Mouse (Mus musculus) heart, embryonic 10.5 days (tissue): ENCODE measurements at regions not wholly inside any gene's neighbourhood (a gene's known extent, or its start where the extent isn't known, plus 50 kb on each side); places are given as distances from the start of the nearest gene placed in this dataset.

Experiments used
- DNase-seq: peaks from one replicate; pipeline ENCODE4 v3.0.0-alpha.2; 2017; ENCODE audit warnings: low spot score
- H3K27ac ChIP-seq: fragments of 300-500 bp; sonication (generic); 2 replicates; pipeline ENCODE4 v1.5.1; 2016; ENCODE audit warnings: mild to moderate bottlenecking
- H3K27me3 ChIP-seq: fragments of 300-500 bp; sonication (generic); 2 replicates; pipeline ENCODE4 v1.6.1; 2016; ENCODE audit warnings: mild to moderate bottlenecking; ENCODE audit not compliant: poor library complexity, insufficient read depth, severe bottlenecking
- H3K36me3 ChIP-seq: fragments of 300-500 bp; sonication (generic); 2 replicates; pipeline ENCODE4 v1.6.1; 2016; ENCODE audit warnings: mild to moderate bottlenecking, moderate library complexity
- H3K4me1 ChIP-seq: fragments of 300-500 bp; sonication (generic); 2 replicates; pipeline ENCODE4 v1.6.1; 2016; ENCODE audit warnings: mild to moderate bottlenecking
- H3K4me3 ChIP-seq: fragments of 300-500 bp; sonication (generic); 2 replicates; pipeline ENCODE4 v1.5.1; 2016; ENCODE audit warnings: mild to moderate bottlenecking, moderate library complexity
- H3K9me3 ChIP-seq: fragments of 300-500 bp; sonication (generic); 2 replicates; pipeline ENCODE4 v1.6.1; 2016; ENCODE audit warnings: mild to moderate bottlenecking, moderate library complexity
- WGBS: fragments of 180-500 bp; shearing (Covaris S2); methylation state at CpG from one replicate; pipeline ENCODE4 v1.1.7; 2016; 5-methylcytosine and 5-hydroxymethylcytosine counted together

- no peak for DNase-seq
- no peaks in the 10 kb centered on the region for H3K4me1 ChIP-seq
- WGBS = 73% methylated on average over 2 of the region's 2 CpGs
- no peaks in the 10 kb centered on the region for H3K36me3 ChIP-seq
- no peak overlapping the region for H3K4me3 ChIP-seq
- no peak overlapping the region for H3K27ac ChIP-seq
- no peaks in the 10 kb centered on the region for H3K9me3 ChIP-seq
- H3K27me3 ChIP-seq = no peaks in the 10 kb centered on the region
These were observed 147.9 kb upstream of the Cdkn2b start for GRCm38 (mm10) chr4:89458628-89459345.

- Histone ChIP-seq H3K27ac (no peak overlapping the region), H3K36me3 (no peaks in the 10 kb centered on the region), H3K9me3 (no peaks in the 10 kb centered on the region), H3K27me3 (no peaks in the 10 kb centered on the region), H3K4me3 (no peak overlapping the region), H3K4me1 (no peaks in the 10 kb centered on the region)
- WGBS = 78% methylated on average over 2 of the region's 2 CpGs
- no peak for DNase-seq
These were observed 147.0 kb upstream of the Cdkn2b start for GRCm38 (mm10) chr4:89457861-89458260.

- H3K4me1 ChIP-seq = no peaks in the 10 kb centered on the region
- H3K4me3 ChIP-seq = no peak overlapping the region
- no peaks in the 10 kb centered on the region for H3K9me3 ChIP-seq
- WGBS = 90% methylated on average over 5 of the region's 5 CpGs
- H3K27me3 ChIP-seq = no peaks in the 10 kb centered on the region
- H3K36me3 ChIP-seq = no peaks in the 10 kb centered on the region
- no peak overlapping the region for H3K27ac ChIP-seq
- DNase-seq = no peak
These were observed 144.1 kb upstream of the Cdkn2b start for GRCm38 (mm10) chr4:89454926-89455325.

GRCm38 (mm10) chr4:89453051-89453450, 142.2 kb upstream of the Cdkn2b start:
- no peaks in the 10 kb centered on the region for H3K9me3 ChIP-seq
- H3K4me1 ChIP-seq = no peaks in the 10 kb centered on the region
- no peak overlapping the region for H3K4me3 ChIP-seq
- DNase-seq = no peak
- H3K36me3 ChIP-seq = no peaks in the 10 kb centered on the region
- H3K27ac ChIP-seq = no peak overlapping the region
- H3K27me3 ChIP-seq = no peaks in the 10 kb centered on the region

GRCm38 (mm10) chr4:89451741-89452140, 140.9 kb upstream of the Cdkn2b start:
- no peak for DNase-seq
- H3K36me3 ChIP-seq = no peaks in the 10 kb centered on the region
- H3K4me1 ChIP-seq = no peaks in the 10 kb centered on the region
- H3K27me3 ChIP-seq = no peaks in the 10 kb centered on the region
- H3K4me3 ChIP-seq = no peak overlapping the region
- no peak overlapping the region for H3K27ac ChIP-seq
- H3K9me3 ChIP-seq = no peaks in the 10 kb centered on the region
- 76% methylated on average over 2 of the region's 2 CpGs for WGBS

GRCm38 (mm10) chr4:89446765-89447487, 136.1 kb upstream of the Cdkn2b start:
- Histone ChIP-seq H3K36me3 (no peaks in the 10 kb centered on the region), H3K4me1 (peaks cover 14% of the 10 kb centered on the region), H3K9me3 (no peaks in the 10 kb centered on the region), H3K27me3 (no peaks in the 10 kb centered on the region), H3K27ac (no peak overlapping the region), H3K4me3 (no peak overlapping the region)
- DNase-seq = no peak
- 68% methylated on average over 8 of the region's 8 CpGs for WGBS

GRCm38 (mm10) chr4:89446156-89446716, 135.4 kb upstream of the Cdkn2b start:
- H3K27me3 ChIP-seq = no peaks in the 10 kb centered on the region
- no peaks in the 10 kb centered on the region for H3K9me3 ChIP-seq
- DNase-seq = no peak
- H3K4me3 ChIP-seq = no peak overlapping the region
- no peak overlapping the region for H3K27ac ChIP-seq
- H3K4me1 ChIP-seq = peaks cover 14% of the 10 kb centered on the region
- WGBS = 59% methylated on average over 6 of the region's 6 CpGs
- no peaks in the 10 kb centered on the region for H3K36me3 ChIP-seq

- H3K36me3 ChIP-seq = no peaks in the 10 kb centered on the region
- no peaks in the 10 kb centered on the region for H3K9me3 ChIP-seq
- H3K27me3 ChIP-seq = no peaks in the 10 kb centered on the region
- 16% methylated on average over 11 of the region's 11 CpGs for WGBS
- peaks cover 14% of the 10 kb centered on the region for H3K4me1 ChIP-seq
- DNase-seq = no peak
- 0 out of 2 replicates have a peak overlapping the region, but pooled peaks have one; percentile 3 for H3K27ac ChIP-seq
- no peak overlapping the region for H3K4me3 ChIP-seq
These were observed 134.6 kb upstream of the Cdkn2b start for GRCm38 (mm10) chr4:89445214-89446155.

- Histone ChIP-seq H3K4me1 (peaks cover 14% of the 10 kb centered on the region), H3K9me3 (no peaks in the 10 kb centered on the region), H3K27me3 (no peaks in the 10 kb centered on the region), H3K4me3 (no peak overlapping the region), H3K27ac (no peak overlapping the region), H3K36me3 (no peaks in the 10 kb centered on the region)
- DNase-seq = no peak
- 71% methylated on average over 1 of the region's 1 CpGs for WGBS
These were observed 131.7 kb upstream of the Cdkn2b start for GRCm38 (mm10) chr4:89442526-89442925.

GRCm38 (mm10) chr4:89440821-89441220, 130.0 kb upstream of the Cdkn2b start:
- H3K4me3 ChIP-seq = no peak overlapping the region
- H3K27me3 ChIP-seq = no peaks in the 10 kb centered on the region

GRCm38 (mm10) chr4:89440326-89440725, 129.5 kb upstream of the Cdkn2b start:
- WGBS = 67% methylated on average over 4 of the region's 4 CpGs
- no peak for DNase-seq

More at GRCm38 (mm10) chr4:89440821-89441220, 130.0 kb upstream of the Cdkn2b start:
- peaks cover 9% of the 10 kb centered on the region for H3K4me1 ChIP-seq
- no peak for DNase-seq
- no peaks in the 10 kb centered on the region for H3K36me3 ChIP-seq
- 66% methylated on average over 3 of the region's 3 CpGs for WGBS
- no peaks in the 10 kb centered on the region for H3K9me3 ChIP-seq
- H3K27ac ChIP-seq = no peak overlapping the region

GRCm38 (mm10) chr4:89438665-89439064, 127.8 kb upstream of the Cdkn2b start:
- no peaks in the 10 kb centered on the region for H3K4me1 ChIP-seq
- no peak for DNase-seq
- 85% methylated on average over 2 of the region's 2 CpGs for WGBS

More at GRCm38 (mm10) chr4:89440326-89440725, 129.5 kb upstream of the Cdkn2b start:
- no peaks in the 10 kb centered on the region for H3K27me3 ChIP-seq
- H3K36me3 ChIP-seq = no peaks in the 10 kb centered on the region
- H3K4me1 ChIP-seq = peaks cover 4% of the 10 kb centered on the region
- no peak overlapping the region for H3K4me3 ChIP-seq
- no peaks in the 10 kb centered on the region for H3K9me3 ChIP-seq
- no peak overlapping the region for H3K27ac ChIP-seq

More at GRCm38 (mm10) chr4:89438665-89439064, 127.8 kb upstream of the Cdkn2b start:
- Histone ChIP-seq H3K27ac (no peak overlapping the region), H3K4me3 (no peak overlapping the region), H3K36me3 (no peaks in the 10 kb centered on the region), H3K27me3 (no peaks in the 10 kb centered on the region), H3K9me3 (no peaks in the 10 kb centered on the region)
